Mouse (Mus musculus): ENCODE measurements at regions not wholly inside any gene's neighbourhood (a gene's known extent, or its start where the extent isn't known, plus 50 kb on each side); places are given as distances from the start of the nearest gene placed in this dataset.
"Not testable (repeated sequence)": the region's sequence is repeated elsewhere in the genome, so short reads cannot be mapped to it uniquely, and the experiment has no call there.

DNA sequence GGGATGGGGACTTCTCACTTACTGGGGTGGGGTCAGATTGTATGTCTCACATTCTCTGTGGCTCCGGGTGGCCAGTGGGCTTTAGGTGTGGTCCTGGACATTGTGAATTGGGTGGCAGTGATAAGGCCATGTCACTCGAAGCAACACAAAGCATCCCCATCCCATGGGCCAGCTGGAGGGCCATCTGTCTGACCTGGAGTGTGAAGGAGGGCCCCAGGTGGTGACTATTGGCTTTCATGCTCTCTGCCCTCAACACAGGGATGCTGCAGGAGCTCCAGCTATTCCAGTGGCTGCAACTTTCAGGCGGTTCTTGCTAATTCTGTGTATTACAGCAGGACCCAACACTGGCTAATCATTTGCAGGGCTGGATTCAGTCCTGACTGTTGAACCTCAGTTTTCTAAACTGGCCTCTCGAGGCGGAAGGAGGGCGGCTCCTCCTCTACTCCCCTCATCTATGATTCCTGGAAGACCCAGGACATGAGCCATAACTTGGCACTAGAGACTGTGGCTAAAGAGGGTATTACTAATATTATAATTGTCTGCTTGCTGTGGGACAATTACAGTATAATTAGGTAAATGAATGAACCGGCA lies 64.1 kb downstream of the 9530068E07Rik start:
- peak; percentile 24 for DNase-seq

DNA sequence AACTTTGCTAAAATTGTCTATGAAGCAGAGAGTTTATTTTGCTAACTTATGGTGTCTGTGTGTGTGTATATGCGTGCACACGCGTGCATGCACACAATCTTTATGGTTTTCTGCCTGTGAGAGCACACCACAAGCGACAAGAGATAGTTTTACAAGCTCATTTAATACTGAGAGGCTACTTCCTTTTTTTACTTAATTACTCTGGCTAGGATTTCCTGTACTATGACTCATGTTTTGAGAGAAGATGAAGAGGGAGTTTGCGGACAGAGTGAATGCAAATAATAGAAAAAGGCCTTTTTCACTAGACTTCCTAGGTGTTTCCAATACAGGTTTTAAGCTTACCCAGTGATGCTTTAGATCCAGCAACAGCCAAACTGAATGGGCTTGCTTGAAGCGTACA lies 74.9 kb downstream of the 9530068E07Rik start:
- DNase-seq = not testable (repeated sequence)

DNA sequence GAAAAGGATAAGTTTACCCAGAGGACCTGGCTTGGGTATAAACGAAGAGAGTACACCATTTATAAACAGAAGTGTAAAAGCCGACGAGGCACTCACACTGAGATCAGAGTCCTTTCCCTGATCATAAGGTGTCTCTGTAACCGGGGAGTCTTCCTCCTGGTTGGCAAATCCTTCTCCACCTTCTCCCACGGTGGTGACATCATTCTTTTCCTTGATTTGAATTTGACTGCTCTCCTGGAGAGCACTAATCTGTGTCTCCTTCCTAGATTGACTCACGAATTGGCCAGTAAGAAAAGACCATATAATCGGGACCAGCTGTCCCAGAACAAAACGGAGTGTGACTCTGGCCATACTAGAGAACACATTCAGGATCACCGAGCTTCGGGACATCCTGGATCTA lies 83.9 kb downstream of the 9530068E07Rik start:
- not testable (repeated sequence) for DNase-seq

DNA sequence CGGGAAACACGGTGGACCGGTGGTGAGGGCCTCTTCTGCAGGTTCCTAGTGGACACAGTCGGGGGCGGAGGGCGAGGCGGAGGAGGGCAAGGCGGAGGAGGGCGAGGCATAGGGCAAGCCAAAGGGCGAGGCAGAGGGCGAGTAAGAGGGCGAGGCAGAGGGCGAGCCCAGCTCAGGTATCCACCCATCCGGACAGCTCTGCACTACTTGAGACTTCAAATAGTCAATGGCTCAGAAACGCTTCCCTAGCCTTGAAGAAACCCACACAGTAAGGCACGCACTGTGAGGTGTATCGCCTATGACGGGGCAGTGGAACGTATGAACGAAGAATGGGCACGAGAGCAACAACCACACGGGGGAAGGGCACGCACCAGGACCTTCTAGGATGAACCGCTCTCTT lies 84.5 kb downstream of the 9530068E07Rik start:
- DNase-seq = not testable (repeated sequence)

DNA sequence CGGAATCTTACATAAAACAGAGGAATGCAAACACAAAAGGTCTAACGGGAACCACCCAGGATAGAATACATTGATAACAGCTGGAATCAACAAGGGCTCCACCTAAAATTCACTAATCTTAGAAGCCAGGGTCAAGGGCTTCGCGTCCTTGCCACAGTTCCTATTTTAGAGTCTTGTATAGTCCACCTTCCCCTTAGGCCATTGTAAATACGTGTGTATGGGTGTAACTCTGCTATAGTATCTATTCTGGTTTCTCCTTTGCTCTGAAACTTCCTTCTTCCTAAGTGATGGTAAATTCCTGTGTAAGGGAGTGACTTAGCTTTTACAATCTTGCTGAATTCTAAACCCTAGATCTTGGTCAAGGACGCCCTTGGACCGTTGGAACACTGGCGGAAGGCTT lies 87.3 kb downstream of the 9530068E07Rik start:
- not testable (repeated sequence) for DNase-seq

DNA sequence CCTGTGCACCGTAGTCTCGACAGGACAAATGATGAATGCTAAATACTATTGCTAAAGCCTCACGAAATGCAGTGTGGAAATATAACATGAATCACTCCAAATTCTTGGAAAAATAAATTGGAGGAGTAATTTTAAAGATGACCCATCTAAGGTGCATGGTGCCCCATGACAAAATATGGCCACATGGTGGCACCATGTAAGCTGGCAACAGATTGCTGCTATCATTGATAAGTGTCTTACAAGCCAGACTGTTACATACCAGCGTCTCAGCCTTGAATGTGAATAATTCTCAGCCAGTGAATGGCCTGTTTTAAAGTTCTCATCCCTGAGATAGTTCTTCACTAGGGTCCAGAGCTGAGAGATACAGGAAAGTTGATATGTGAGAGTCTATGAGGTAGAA lies 92.3 kb downstream of the 9530068E07Rik start:
- peak; percentile 22 for DNase-seq

DNA sequence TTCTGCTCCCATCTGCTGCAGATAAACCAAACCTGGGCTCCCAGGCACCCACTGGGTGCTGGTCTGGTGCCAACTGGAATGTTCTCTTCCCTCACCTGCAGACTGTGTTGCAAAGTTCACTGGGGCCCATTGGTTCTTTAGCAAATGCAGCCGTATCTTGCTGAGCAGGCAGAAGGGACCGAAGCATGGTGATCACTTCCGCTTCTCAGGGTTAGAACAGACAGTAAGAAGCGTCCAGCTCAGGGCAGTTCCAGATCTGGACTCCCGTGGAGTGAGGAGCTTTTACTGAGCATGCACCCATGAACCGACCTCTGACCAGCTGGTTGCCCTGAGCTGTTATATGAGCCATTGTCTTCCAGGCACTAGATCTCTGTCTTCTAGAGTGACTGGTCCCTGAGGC lies 97.1 kb downstream of the 9530068E07Rik start:
- peak; percentile 21 for DNase-seq

DNA sequence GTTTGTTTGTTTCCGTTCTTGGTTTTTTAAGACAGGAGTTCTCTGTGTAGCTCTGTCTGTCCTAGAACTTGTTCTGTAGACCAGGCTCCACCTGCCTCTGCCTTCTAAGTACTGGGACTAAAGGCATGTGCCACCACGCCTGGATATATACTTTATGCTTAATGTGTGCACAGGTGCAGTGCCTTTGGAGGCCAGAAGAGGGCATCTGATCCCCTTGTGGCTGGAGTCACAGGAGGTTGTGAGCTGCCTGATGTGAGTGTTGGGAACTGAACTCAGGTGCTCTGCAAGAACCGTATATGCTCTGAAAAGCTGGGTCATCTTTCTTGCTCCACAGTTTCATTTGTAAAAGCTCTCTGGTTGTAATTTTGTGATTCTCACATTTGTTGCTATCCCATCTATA lies 100.7 kb downstream of the 9530068E07Rik start:
- DNase-seq = no peak

DNA sequence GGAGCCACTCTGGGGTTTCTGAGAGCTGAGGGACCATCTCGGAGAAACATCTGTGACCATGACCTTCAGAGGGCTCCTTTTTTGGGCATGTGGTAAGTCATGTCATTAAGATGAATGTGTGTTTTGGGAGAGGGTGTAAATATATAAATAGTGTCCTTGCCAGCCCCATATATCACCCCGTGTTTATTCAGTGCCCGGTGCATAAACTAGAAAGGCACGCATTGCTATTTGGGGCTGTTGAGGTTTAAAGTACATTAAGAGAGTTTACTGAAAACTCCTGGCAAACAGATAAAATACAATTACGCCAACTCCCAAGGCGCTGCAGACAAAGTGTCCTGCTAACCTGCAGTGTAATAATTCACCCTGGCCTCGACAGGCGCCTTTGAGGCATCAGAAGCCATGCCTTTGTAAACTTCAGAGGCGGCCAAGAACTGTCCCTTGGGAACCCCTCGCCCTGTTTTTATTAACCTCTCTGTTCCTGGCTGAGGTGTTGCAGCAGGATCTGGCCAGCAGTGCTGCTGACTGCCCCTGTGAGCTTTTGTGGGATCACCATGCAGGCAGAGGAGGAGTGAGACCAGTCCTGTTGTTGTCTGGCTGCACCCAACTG lies 106.6 kb downstream of the 9530068E07Rik start:
- DNase-seq = peak; percentile 41

DNA sequence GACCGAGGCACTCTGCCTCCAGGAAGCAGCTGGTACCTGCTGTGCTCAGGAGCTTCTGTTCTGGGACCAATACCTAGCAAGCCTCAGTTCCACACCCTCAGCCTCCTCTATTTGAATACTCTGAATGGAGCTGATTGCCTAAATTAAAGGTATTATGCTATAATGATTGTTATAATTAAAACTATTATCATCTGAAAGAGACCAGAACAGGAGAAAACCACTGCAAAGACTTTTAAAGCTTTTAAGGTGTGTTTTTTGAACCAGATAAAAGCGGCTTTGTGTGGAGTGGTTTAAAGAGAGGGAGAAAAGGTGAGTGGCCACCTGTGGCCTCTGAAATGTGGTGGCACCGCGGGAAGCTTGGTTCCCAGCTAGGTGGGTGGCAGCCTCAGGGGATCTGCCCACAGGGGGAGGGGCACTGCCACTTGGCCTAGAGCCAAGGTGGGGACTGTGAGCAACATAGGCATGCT lies 115.6 kb downstream of the 9530068E07Rik start:
- peak; percentile 30 for DNase-seq

DNA sequence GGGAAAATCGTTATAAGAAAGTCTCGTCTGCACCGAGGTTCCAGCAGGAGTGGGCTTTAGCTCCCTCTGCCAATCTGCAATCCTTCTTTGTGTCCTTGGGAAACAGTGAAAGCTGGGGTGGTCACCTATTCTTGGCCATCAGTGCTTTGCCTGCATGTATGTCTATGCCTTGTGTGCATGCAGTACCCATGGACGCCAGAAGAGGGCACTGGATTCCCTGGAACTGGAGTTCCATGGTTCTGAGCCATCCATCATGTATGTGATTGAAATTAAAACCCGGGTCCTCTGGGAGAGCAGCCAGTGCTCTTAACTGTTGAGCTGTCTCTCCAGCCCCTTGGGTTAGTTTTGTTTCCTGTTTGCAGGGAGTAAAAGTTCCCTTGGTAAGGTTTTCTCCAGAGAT lies 121.1 kb downstream of the 9530068E07Rik start:
- peak; percentile 44 for DNase-seq

DNA sequence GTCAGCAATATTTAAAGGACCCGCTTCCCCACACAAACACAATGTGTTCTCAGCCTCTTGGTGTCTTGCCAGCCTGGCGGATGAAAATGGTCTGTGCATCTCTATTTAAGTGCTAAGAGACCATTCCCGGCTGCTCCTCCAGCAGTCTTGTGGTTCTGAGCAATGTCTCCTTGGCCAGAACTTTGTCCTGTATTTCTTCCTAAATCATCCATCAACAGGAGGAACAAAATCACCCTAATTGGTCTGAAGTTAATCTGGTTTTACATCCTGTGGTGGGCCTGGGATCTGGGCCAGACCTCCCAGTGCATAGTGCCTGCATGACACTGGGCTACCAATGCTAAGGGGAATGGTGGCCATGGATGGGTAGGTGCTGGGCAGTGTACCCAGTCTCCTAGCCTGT lies 123.6 kb downstream of the 9530068E07Rik start:
- DNase-seq = peak; percentile 21

DNA sequence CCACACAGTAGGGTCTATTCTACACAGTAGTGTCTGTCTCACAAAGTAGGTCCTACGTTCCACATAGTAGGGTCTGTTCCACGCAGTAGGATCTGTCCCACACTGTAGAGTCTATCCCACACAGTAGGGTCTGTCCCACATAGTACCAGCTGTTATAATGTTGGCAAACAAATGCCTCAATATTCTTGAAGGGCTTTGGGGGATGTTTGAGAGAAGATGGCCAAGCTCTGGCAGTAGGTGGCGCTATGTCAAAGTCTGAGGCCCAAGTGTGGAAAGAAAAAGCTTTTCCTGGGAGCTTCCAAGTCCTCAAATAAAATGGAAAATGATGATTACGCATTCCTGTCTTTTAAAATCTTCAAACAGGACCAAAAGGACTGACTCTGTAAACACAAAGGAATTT lies 125.7 kb downstream of the 9530068E07Rik start:
- peak; percentile 78 for DNase-seq

DNA sequence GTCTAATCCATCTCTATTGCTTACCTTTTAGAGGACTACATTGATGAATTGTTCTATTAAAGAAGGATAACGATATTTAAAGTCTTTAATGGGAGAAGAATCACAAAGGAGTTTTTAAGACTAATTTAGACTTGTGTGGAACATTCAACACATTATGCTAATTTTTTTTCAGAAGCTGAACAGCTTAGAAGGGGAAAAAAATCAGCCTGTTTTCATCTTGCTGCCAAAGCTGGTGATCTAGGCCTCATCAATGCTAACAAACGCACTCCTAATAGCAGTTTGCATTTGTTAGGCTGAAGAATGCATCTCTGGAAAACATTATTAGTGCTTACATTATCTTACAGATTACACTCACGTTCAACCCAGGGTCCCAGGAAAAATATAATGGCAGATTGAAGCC lies 126.2 kb downstream of the 9530068E07Rik start:
- DNase-seq = no peak

DNA sequence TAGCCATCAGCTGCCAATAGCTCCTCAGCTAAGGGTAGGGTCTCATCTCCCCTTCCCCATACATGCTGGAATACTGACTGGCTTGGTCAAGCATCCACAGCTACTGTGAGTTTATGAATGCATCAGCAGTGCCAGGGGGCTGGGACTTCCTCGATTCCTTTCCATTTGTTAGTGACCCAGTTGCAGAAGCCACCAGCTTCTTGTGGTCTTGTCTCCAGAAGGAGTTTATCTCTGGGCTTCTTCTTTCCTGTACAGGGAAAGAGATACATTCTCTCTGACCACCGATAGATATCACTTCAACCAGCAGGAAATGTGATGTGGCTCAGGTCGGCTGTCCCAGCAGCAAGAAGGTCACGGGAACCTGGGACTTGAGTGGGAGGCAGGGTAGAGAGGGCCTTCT lies 127.0 kb downstream of the 9530068E07Rik start:
- no peak for DNase-seq

DNA sequence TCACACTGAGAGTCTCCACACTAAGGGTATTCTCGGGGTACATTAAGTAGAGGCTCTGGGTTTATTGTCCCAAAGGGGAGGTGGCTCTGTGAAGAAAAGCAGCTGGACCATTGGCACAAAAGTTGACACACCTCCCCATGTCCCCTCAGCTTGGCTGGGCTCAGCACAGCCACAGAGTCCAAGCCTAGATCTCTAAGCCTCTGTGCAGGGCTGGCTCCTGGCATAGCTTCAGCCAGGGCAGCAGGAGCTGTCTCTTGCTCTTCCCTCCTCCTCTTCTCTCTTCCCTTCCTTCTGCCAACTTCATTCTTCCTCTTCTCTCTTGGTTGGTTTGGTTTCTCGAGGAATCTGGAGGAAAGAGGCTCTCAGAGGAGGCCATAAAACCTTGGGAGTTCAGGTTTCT lies 127.4 kb downstream of the 9530068E07Rik start:
- no peak for DNase-seq

DNA sequence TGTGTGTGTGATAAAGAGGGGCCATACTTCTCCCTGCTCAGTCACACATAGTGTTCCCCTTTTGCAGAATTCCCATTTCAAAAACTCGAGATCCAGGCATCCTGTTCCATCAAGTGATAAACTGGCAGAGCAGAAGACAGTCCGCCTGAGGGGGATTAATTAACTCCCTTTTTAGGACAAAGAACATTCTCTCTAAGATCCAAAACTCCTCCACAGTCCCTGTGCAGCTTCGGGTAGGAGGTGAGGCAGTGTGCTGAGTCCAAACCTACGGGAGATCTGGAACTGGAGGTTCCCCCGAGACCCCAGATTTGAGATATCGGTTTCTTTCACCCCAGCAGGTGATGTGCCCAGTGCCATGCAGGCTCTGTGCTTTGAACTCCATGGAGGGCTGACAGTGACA lies 129.2 kb downstream of the 9530068E07Rik start:
- DNase-seq = no peak

DNA sequence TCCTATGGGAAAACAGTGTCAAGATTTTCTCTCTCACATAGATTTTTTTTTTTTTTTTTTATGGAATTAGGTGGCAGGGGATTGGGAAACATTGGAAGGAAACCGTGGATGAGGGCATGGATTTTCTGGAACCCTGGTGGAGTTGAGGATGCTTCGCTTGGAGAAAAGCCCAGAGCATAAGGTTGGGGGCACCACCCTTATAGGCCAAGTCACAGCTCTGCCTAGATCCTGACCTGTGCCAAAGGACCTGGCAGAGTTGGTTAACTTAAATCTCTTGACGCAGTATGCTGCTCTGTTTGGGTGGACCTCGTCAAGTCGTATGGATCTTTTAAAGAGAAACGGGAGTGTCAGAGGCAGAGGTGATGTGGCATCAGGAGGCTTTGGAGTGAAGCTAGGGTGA lies 130.1 kb downstream of the 9530068E07Rik start:
- DNase-seq = no peak

DNA sequence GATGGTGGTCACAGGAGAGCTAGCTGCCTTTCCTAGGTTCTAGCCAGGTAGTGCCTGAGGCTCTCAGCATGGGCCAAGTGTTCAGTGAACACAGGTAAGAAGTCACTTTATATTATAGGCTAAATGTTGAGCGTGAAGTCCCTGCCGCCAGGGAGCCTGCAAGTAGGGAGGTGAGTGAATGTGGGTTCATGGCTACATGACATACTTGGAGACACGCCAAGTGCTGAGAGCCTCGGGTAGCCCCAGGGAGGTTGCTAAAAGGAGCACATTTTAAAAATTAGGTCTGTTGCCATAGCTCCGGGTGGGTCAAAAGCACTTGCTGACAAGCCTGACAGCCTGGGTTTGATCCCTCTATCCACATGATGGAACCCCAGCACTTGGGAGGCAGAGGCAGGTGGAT lies 137.2 kb downstream of the 9530068E07Rik start:
- DNase-seq = peak; percentile 18

DNA sequence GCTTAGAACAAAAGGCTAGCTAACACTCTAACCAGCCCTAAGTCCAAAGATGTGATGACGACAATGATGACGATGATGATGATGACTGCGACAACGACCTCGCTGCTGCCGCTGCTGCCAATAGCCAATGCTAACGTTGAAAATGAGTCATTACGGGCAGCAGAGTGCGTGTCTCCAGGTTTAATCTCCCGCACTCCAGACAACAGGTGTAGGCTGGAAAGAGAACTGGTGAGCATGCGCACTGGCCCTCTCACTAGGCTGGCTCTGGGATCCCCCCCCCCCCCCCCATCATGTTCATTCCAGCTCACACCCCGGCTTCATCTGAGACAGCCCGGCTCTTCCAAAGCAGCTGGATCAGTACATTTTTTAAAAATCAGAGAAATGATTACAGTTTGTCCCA lies 138.4 kb downstream of the 9530068E07Rik start:
- no peak for DNase-seq

DNA sequence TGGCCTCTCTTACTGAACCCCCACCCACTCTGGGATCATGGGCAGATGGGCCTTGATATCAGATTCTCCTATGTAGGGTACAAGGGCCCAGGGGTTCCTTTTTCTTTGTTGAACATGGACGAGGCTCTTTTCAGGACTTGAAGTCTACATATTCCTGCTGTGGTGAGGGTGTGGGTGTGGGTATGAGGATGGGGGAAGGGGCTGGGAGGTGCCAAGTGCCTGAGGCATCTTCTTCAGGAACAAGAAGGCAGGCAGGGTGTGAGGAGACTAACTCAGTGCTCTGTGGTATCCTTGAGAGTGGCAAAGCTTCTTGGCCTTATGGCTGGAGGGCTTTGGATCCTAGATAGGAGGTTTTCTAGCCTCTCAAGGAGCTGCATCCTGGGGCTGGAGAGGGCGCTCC lies 140.0 kb downstream of the 9530068E07Rik start:
- DNase-seq = no peak

DNA sequence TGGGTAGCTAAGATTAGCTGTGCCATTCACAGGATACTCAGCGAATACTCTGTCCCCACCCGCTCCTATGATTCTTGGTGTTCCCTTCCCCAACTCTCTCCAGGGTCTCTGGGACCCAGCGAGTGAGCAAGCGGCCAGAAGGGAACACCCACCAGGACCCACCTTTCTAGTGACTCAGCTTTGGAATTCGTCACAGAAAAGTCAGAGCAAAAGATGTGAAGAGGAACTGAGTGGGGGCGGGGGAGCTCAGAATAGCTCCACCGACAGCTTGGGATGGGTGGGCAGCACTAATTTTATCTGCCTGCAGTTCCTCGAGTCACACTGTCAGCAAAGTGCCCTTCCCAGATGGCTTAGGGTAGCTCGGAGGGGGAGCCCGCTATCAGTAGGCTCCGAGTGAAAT lies 140.6 kb downstream of the 9530068E07Rik start:
- no peak for DNase-seq

DNA sequence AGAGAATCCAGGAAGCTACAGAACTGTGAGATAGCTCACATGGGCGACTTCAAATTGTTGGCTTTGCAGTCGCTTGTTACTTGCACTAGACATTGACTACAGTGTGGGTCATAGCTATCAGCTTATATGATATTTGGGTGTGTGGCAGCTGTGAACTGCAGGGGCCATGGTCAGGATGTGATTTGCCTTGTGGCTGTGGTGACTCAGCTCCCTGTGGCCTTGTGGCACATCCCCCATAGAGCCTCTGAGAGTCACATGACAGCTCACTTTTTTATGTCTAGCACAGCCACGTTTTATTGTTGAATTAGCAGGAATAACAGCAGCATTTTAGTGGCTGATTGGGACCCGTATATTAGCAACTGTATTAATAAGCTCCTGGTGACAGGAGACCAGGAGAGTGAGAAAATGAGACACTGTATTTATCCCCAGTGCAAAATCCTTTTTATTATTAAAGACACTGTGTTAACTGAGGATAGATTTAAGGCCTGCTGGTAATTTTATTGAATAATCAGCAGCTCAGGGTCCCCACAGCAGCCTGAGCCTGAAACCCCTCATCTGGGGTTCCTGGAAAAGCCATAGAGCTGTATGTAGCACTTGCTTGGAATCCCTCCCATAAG lies 141.7 kb downstream of the 9530068E07Rik start:
- DNase-seq = no peak

DNA sequence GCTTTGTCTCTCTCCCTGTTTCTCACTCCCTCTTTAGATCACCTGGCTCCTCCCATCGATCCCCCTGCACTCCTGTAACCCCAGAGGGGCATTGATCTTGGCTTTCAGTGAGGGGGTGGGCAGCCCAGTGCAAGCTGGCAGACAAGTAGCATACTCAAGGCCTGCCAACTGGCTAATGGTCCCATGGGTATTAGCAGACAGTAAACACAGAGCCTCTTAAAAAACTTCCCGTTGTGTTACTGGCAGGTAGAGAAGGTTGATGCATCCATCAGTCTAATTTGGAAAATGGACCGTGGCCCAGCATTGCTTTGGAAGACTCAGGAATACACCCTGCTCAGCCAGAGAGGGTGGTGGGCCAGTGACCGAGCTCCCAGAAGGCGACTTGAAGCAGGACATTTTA lies 145.0 kb downstream of the 9530068E07Rik start:
- no peak for DNase-seq

DNA sequence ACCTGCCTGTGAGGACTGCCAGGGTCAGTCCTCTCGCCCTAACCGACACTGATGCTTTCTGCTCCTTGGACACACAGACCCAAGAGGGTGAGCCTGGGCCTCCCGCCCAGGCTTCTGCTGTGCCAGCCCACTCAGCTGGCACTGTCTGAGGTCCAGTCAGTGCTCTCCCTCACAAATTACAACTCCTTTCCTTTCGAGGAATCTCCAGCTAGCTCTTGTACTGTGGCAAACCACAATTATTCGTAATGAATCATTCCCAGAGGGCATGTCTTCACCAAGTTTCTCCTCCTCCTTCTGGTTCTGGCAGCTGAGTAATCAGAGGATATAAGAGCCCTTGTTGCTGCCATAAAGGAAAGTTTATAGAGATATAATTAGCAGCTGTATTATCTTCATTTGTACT lies 155.2 kb downstream of the 9530068E07Rik start:
- no peak for DNase-seq

Data from kidney, postnatal 10 days (tissue).